Mouse (Mus musculus) B cell, adult 67 days (primary cell): ENCODE data around the gene Tmem38b. TPM values are rescaled to one million over a fixed set of nuclear protein-coding genes. Genes with fewer than 3 reads are reported as not detected.

Experiments used
- total RNA-seq, 2 experiments: library from RNA; stranded (reverse); gene quantifications; 4 replicates each; pipeline ENCODE4 v1.2.4; 2023

The Tmem38b gene
- 1 to 10 TPM; 1.8 to 3.2 TPM for total RNA-seq

DNA sequence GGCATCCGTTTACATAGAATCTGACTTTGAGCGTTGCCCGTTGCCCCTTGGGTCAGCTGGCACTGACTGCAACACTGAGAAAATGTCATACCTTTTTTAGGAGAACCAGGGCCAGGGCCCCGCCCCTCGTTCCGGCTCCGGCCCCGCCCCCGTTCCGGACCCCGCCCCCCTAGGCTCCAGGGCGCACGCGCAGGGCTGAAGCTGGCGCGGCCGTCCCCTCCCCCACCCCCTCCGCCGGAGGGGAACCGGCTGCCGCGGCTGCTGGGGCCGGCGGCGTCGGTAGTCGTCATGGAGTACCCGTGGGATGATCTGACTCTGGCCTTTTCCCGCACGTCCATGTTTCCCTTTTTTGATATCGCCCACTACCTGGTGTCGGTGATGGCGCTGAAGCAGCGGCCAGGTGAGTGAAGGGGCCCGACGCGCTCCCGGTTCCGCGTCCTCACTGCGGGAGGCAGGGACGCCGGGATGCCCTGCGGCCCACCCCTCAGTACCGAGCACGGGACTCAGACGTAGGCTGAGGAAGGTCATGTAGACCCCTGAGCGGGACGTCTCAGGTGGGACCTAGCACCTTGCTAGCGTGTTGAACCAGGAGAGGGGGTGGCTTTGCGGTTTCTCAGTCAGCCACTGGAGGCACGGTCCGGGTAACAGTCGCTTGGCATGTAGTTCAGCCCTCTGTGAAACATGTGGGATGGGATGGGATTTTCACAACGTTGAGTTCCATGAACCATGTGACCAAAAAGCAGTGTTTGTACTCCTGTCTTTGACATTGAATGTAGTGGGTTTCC is at the start of gene Tmem38b:
TSS of gene Tmem38b (plus strand) at position 225 of the 785 bp plus-strand sequence.

Other genes starting within 250 kb of the Tmem38b start
- not detected for gene Fsd1l, start 194.6 kb upstream of the Tmem38b start, total RNA-seq
- 1 to 10 TPM; 3.7 to 4.2 TPM for gene Fktn, start 112.0 kb upstream of the Tmem38b start, total RNA-seq
- gene Tal2, start 46.3 kb upstream of the Tmem38b start, total RNA-seq = not detected